ENCODE assay signal across 25 mouse cellular contexts in the genomic region with DNA sequence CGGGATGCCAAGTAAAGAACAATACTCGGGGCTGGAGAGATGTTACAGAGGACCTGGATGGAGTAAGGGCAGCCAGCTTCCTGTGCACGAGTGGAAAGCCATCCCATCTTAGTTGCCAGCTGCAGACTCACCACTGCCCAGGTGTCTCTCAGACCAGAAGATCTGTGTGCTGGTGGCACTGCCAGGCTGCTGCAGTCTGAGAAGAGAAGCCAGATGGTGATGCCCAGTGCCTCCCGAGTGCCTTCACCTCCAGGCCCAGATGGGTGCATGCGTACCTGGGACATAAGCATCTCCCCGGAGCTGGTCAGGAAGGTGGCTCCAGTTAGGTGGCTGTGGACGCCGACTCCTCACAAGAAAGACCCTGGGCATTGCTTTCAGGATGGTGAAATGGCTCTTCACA. TPM values are rescaled to one million over a fixed set of nuclear protein-coding genes. Genes with fewer than 3 reads are reported as not detected.
A peak's percentile ranks its signal among the peaks of the same experiment; 100 is the strongest.
DNase-seq lines count a peak whose midpoint lies in the region; ATAC-seq and TF ChIP-seq lines count a peak whose summit lies in the region.
"Had no signal": no experiment of that assay in that cellular context is flagged by ENCODE, and none has a peak within 500 bp of the region (broad histone marks: within the 10 kb centered on the region; RNA-seq: fewer than 3 reads in every experiment).

No protein-coding gene starts in this region.

- H3K36me3 ChIP-seq in forebrain, embryonic 10.5 days (replicated peaks), result peaks cover 39% of the 10 kb centered on the region
- H3K36me3 ChIP-seq in forebrain, embryonic 12.5 days (replicated peaks), result peaks cover 27% of the 10 kb centered on the region
- no peaks in the 10 kb centered on the region for H3K36me3 ChIP-seq in liver, adult 2 months (ENCODE audit: control insufficient read depth, insufficient read depth, low read length)
- peaks cover 28% of the 10 kb centered on the region for H3K36me3 ChIP-seq in liver, embryonic 12.5 days
- H3K36me3 ChIP-seq in CH12.LX (replicated peaks in 1 of 2; ENCODE audit: control insufficient read depth in 1 of 2, insufficient read depth in 1 of 2, low read length in 1 of 2), result peaks cover 21 to 40% of the 10 kb centered on the region in 2 experiments
- H3K36me3 ChIP-seq: forebrain, embryonic 15.5 days had no signal

- TF ChIP-seq CTCF in liver, adult 2 months (IDR thresholded peaks at IDR 0.05; ENCODE audit: low read depth, low read length), result no peak
- TF ChIP-seq CTCF in CH12.LX (conservative IDR thresholded peaks at IDR 0.05 in 1 of 2, IDR thresholded peaks at IDR 0.05 in 1 of 2; ENCODE audit: low read depth in 2 of 2, low read length in 2 of 2), result no peak

- DNase-seq in forebrain, embryonic 10.5 days (ENCODE audit: extremely low spot score, low spot score), result no peak
- no peak for DNase-seq in liver, adult 2 months (ENCODE audit: extremely low read depth, low read depth, low spot score)
- no peak for DNase-seq in CH12.LX (ENCODE audit: extremely low read depth)
- DNase-seq in testis, postnatal 14 days (ENCODE audit: low spot score), result no peak
- DNase-seq: adrenal gland, adult 2 months; adrenal gland, postnatal 25 days; B cell, adult 2 months; cerebellum, adult 11 months; cerebellum, adult 18-20 months; cerebellum, adult 9-10 months; cerebellum, postnatal 10 days; cerebellum, postnatal 25 days; forebrain, postnatal 0 days had no signal

- no peak overlapping the region for H3K27ac ChIP-seq in forebrain, embryonic 10.5 days
- no peak overlapping the region for H3K27ac ChIP-seq in forebrain, embryonic 12.5 days
- H3K27ac ChIP-seq in liver, adult 2 months (replicated peaks; ENCODE audit: insufficient read depth, low read depth, low read length), result peak overlapping the region; percentile 37
- no peak overlapping the region for H3K27ac ChIP-seq in liver, embryonic 12.5 days
- H3K27ac ChIP-seq in CH12.LX (ENCODE audit: insufficient read depth, low read depth), result no peak overlapping the region
- H3K27ac ChIP-seq: embryonic facial prominence, embryonic 10.5 days; embryonic facial prominence, embryonic 12.5 days; forebrain, embryonic 13.5 days; forebrain, embryonic 15.5 days had no signal

- in situ Hi-C loops in CH12.LX (cut with MboI; ENCODE audit: low pct_ligation_motif_present, low pct_unique_long_range_greater_than_20kb, low sequenced_read_pairs), result no loop called here

- TF ChIP-seq POLR2A in liver, adult 2 months (IDR thresholded peaks at IDR 0.05; ENCODE audit: extremely low read depth, insufficient read depth, low read length), result no peak
- TF ChIP-seq POLR2A in CH12.LX (IDR thresholded peaks at IDR 0.05; ENCODE audit: low read depth, low read length), result no peak

- 95% methylated on average over 8 of the region's 8 CpGs for WGBS in forebrain, embryonic 10.5 days
- WGBS in forebrain, embryonic 12.5 days, result 95% methylated on average over 8 of the region's 8 CpGs
- WGBS in liver, adult 2 months, result 83% methylated on average over 8 of the region's 8 CpGs
- 85% methylated on average over 8 of the region's 8 CpGs for WGBS in liver, embryonic 12.5 days (ENCODE audit: insufficient replicate concordance)

- no peak for TF ChIP-seq EP300 in CH12.LX (IDR thresholded peaks at IDR 0.05; ENCODE audit: low read length)

- dilution Hi-C loops in CH12.LX (cut with MboI; ENCODE audit: extremely low pct_ligation_motif_present, extremely low pct_unique_long_range_greater_than_20kb, low sequenced_read_pairs), result no loop called here

- H3K79me2 ChIP-seq in liver, adult 2 months (ENCODE audit: control insufficient read depth, insufficient read depth, low read length), result no peaks in the 10 kb centered on the region
- no peaks in the 10 kb centered on the region for H3K79me2 ChIP-seq in CH12.LX (replicated peaks; ENCODE audit: control insufficient read depth, extremely low read depth, insufficient read depth, poor library complexity, severe bottlenecking)

- no peaks in the 10 kb centered on the region for H3K27me3 ChIP-seq in forebrain, embryonic 10.5 days (ENCODE audit: poor library complexity, severe bottlenecking)
- H3K27me3 ChIP-seq in forebrain, embryonic 12.5 days, result no peaks in the 10 kb centered on the region
- H3K27me3 ChIP-seq in liver, adult 2 months (ENCODE audit: control insufficient read depth, insufficient read depth, low read length), result no peaks in the 10 kb centered on the region
- no peaks in the 10 kb centered on the region for H3K27me3 ChIP-seq in liver, embryonic 12.5 days (replicated peaks)
- no peaks in the 10 kb centered on the region for H3K27me3 ChIP-seq in CH12.LX (replicated peaks)
- H3K27me3 ChIP-seq: embryonic facial prominence, embryonic 12.5 days; forebrain, embryonic 13.5 days; forebrain, embryonic 15.5 days had no signal

- ATAC-seq in forebrain, embryonic 12.5 days (ENCODE audit: low FRiP score), result no peak
- no peak for ATAC-seq in liver, embryonic 12.5 days
- ATAC-seq: CD4-positive, CD25-positive, alpha-beta regulatory T cell, adult 4 months; forebrain, embryonic 13.5 days; forebrain, embryonic 15.5 days; forebrain, postnatal 0 days had no signal

- peaks cover 24% of the 10 kb centered on the region for H3K4me1 ChIP-seq in forebrain, embryonic 10.5 days
- peaks cover 20% of the 10 kb centered on the region for H3K4me1 ChIP-seq in forebrain, embryonic 12.5 days
- H3K4me1 ChIP-seq in liver, adult 2 months (ENCODE audit: control insufficient read depth, insufficient read depth, low read length), result peaks cover 13% of the 10 kb centered on the region
- H3K4me1 ChIP-seq in liver, embryonic 12.5 days, result peaks cover 24% of the 10 kb centered on the region
- peaks cover 12 to 44% of the 10 kb centered on the region in 2 experiments for H3K4me1 ChIP-seq in CH12.LX (ENCODE audit: control insufficient read depth in 1 of 2, insufficient read depth in 2 of 2)

- 0 out of 2 replicates have a peak overlapping the region, but pooled peaks have one; percentile 3 for H3K4me3 ChIP-seq in forebrain, embryonic 10.5 days
- no peak overlapping the region for H3K4me3 ChIP-seq in forebrain, embryonic 12.5 days (replicated peaks)
- no peak overlapping the region for H3K4me3 ChIP-seq in liver, adult 2 months (ENCODE audit: insufficient read depth, low read depth, low read length)
- H3K4me3 ChIP-seq in liver, embryonic 12.5 days, result no peak overlapping the region
- H3K4me3 ChIP-seq in CH12.LX (replicated peaks in 1 of 3; ENCODE audit: low read depth in 2 of 3, low read length in 2 of 3, poor library complexity in 1 of 3), result peak overlapping the region in 1 of 3 experiments; percentile 2
- H3K4me3 ChIP-seq: embryonic facial prominence, embryonic 10.5 days; embryonic facial prominence, embryonic 12.5 days; forebrain, embryonic 13.5 days; forebrain, embryonic 15.5 days had no signal

- no peaks in the 10 kb centered on the region for H3K9me3 ChIP-seq in forebrain, embryonic 10.5 days
- H3K9me3 ChIP-seq in forebrain, embryonic 12.5 days, result no peaks in the 10 kb centered on the region
- H3K9me3 ChIP-seq in liver, embryonic 12.5 days (replicated peaks), result no peaks in the 10 kb centered on the region
- H3K9me3 ChIP-seq in CH12.LX (replicated peaks; ENCODE audit: low read length), result no peaks in the 10 kb centered on the region
- H3K9me3 ChIP-seq: embryonic facial prominence, embryonic 10.5 days; embryonic facial prominence, embryonic 12.5 days; forebrain, embryonic 13.5 days; forebrain, embryonic 15.5 days had no signal

- no peak for TF ChIP-seq RAD21 in CH12.LX (IDR thresholded peaks at IDR 0.05; ENCODE audit: low read depth, low read length)

- H3K4me2 ChIP-seq in forebrain, embryonic 12.5 days, result no peak overlapping the region
- no peak overlapping the region for H3K4me2 ChIP-seq in liver, embryonic 12.5 days
- H3K4me2 ChIP-seq in CH12.LX (ENCODE audit: insufficient read depth, low read depth, poor library complexity, severe bottlenecking), result no peak overlapping the region
- H3K4me2 ChIP-seq: embryonic facial prominence, embryonic 12.5 days; forebrain, embryonic 13.5 days; forebrain, embryonic 15.5 days had no signal

- no peak overlapping the region for H3K9ac ChIP-seq in forebrain, embryonic 12.5 days
- H3K9ac ChIP-seq in liver, adult 2 months (ENCODE audit: low read depth, low read length), result no peak overlapping the region
- H3K9ac ChIP-seq in liver, embryonic 12.5 days, result no peak overlapping the region
- no peak overlapping the region for H3K9ac ChIP-seq in CH12.LX (ENCODE audit: insufficient read depth, low read depth)
- H3K9ac ChIP-seq: embryonic facial prominence, embryonic 12.5 days; forebrain, embryonic 13.5 days; forebrain, embryonic 15.5 days; forebrain, postnatal 0 days had no signal

RNA-seq across cellular contexts. Expression of a gene that starts 0.4 kb away (rescaled TPM):
- polyA plus RNA-seq in forebrain, embryonic 10.5 days (2016; fragmentation: Nextera tagmentation; extraction: Ambion mirVana), result not detected in 2 replicates
- polyA plus RNA-seq in forebrain, embryonic 12.5 days (2016; fragmentation: Nextera tagmentation; extraction: Ambion mirVana), result 0.28 TPM in 1 of 2 replicates, not detected in the other
- not detected in 2 replicates for total RNA-seq in liver, adult 2 months (2014; rRNA removed)
- 0.94 and 1.0 TPM in 2 replicates for polyA plus RNA-seq in liver, adult 2 months (2012; rRNA removed)
- polyA plus RNA-seq in liver, embryonic 12.5 days (2016; fragmentation: Nextera tagmentation; extraction: Ambion mirVana), result not detected in 2 replicates
- 0.42 and 0.84 TPM in 2 replicates for total RNA-seq in CH12.LX (2012; rRNA removed)
- 1.9 and 2.8 TPM in 2 replicates for total RNA-seq in CH12.LX (2014; rRNA removed)
- polyA plus RNA-seq in CH12.LX (2012; ENCODE audit: insufficient read length, low read depth), result 3.4 and 4.3 TPM in 2 replicates
- total RNA-seq: adrenal gland, adult 2 months; adrenal gland, postnatal 10 days; adrenal gland, postnatal 25 days; adrenal gland, postnatal 4 days; ES-E14; forebrain, postnatal 0 days; MEL had no signal
- polyA plus RNA-seq: adrenal gland, adult 2 months; CD4-positive, CD25-positive, alpha-beta regulatory T cell, adult 4 months; cortical plate, adult 2 months; embryonic facial prominence, embryonic 10.5 days; forebrain, embryonic 13.5 days; forebrain, embryonic 15.5 days; forebrain, postnatal 0 days had no signal

RNA-seq across cellular contexts. Expression of a gene that starts 3.0 kb away (rescaled TPM):
- polyA plus RNA-seq in forebrain, embryonic 10.5 days (2016; fragmentation: Nextera tagmentation; extraction: Ambion mirVana), result 248 and 257 TPM in 2 replicates
- 245 and 256 TPM in 2 replicates for polyA plus RNA-seq in forebrain, embryonic 12.5 days (2016; fragmentation: Nextera tagmentation; extraction: Ambion mirVana)
- total RNA-seq in liver, adult 2 months (2014; rRNA removed), result 32.3 and 32.5 TPM in 2 replicates
- 21.5 and 22.1 TPM in 2 replicates for polyA plus RNA-seq in liver, adult 2 months (2012; rRNA removed)
- polyA plus RNA-seq in liver, embryonic 12.5 days (2016; fragmentation: Nextera tagmentation; extraction: Ambion mirVana), result 75.0 and 77.3 TPM in 2 replicates
- total RNA-seq in CH12.LX (2012; rRNA removed) (89.6 and 109 TPM in 2 replicates), CH12.LX (2014; rRNA removed) (54.9 and 57.7 TPM in 2 replicates)
- 79.9 and 86.3 TPM in 2 replicates for polyA plus RNA-seq in CH12.LX (2012; ENCODE audit: insufficient read length, low read depth)

RNA-seq across cellular contexts. Expression of a gene that starts 3.3 kb away (rescaled TPM):
- 163 and 169 TPM in 2 replicates for polyA plus RNA-seq in forebrain, embryonic 10.5 days (2016; fragmentation: Nextera tagmentation; extraction: Ambion mirVana)
- 164 TPM in 2 replicates for polyA plus RNA-seq in forebrain, embryonic 12.5 days (2016; fragmentation: Nextera tagmentation; extraction: Ambion mirVana)
- total RNA-seq in liver, adult 2 months (2014; rRNA removed), result 57.1 and 68.6 TPM in 2 replicates
- polyA plus RNA-seq in liver, adult 2 months (2012; rRNA removed), result 99.9 and 109 TPM in 2 replicates
- 73.4 and 79.5 TPM in 2 replicates for polyA plus RNA-seq in liver, embryonic 12.5 days (2016; fragmentation: Nextera tagmentation; extraction: Ambion mirVana)
- 83.6 and 101 TPM in 2 replicates for total RNA-seq in CH12.LX (2012; rRNA removed)
- total RNA-seq in CH12.LX (2014; rRNA removed), result 55.0 and 62.9 TPM in 2 replicates
- polyA plus RNA-seq in CH12.LX (2012; ENCODE audit: insufficient read length, low read depth), result 74.2 and 75.4 TPM in 2 replicates

RNA-seq across cellular contexts. Expression of a gene that starts 36.5 kb away (rescaled TPM):
- polyA plus RNA-seq in forebrain, embryonic 10.5 days (2016; fragmentation: Nextera tagmentation; extraction: Ambion mirVana), result 45.9 and 51.2 TPM in 2 replicates
- polyA plus RNA-seq in forebrain, embryonic 12.5 days (2016; fragmentation: Nextera tagmentation; extraction: Ambion mirVana), result 44.5 and 51.3 TPM in 2 replicates
- 65.5 and 73.6 TPM in 2 replicates for total RNA-seq in liver, adult 2 months (2014; rRNA removed)
- 235 and 253 TPM in 2 replicates for polyA plus RNA-seq in liver, adult 2 months (2012; rRNA removed)
- 42.6 and 49.2 TPM in 2 replicates for polyA plus RNA-seq in liver, embryonic 12.5 days (2016; fragmentation: Nextera tagmentation; extraction: Ambion mirVana)
- total RNA-seq in CH12.LX (2012; rRNA removed) (85.8 and 101 TPM in 2 replicates), CH12.LX (2014; rRNA removed) (207 and 219 TPM in 2 replicates)
- 218 and 233 TPM in 2 replicates for polyA plus RNA-seq in CH12.LX (2012; ENCODE audit: insufficient read length, low read depth)

RNA-seq across cellular contexts. Expression of a gene that starts 44.8 kb away (rescaled TPM):
- polyA plus RNA-seq in forebrain, embryonic 10.5 days (2016; fragmentation: Nextera tagmentation; extraction: Ambion mirVana), result 0.38 and 0.48 TPM in 2 replicates
- 0.51 and 0.68 TPM in 2 replicates for polyA plus RNA-seq in forebrain, embryonic 12.5 days (2016; fragmentation: Nextera tagmentation; extraction: Ambion mirVana)
- not detected in 2 replicates for total RNA-seq in liver, adult 2 months (2014; rRNA removed)
- polyA plus RNA-seq in liver, adult 2 months (2012; rRNA removed), result not detected in 2 replicates
- 0.28 TPM in 1 of 2 replicates, not detected in the other for polyA plus RNA-seq in liver, embryonic 12.5 days (2016; fragmentation: Nextera tagmentation; extraction: Ambion mirVana)
- total RNA-seq in CH12.LX (2012; rRNA removed) (0.38 and 0.63 TPM in 2 replicates), CH12.LX (2014; rRNA removed) (not detected in 2 replicates)
- polyA plus RNA-seq in CH12.LX (2012; ENCODE audit: insufficient read length, low read depth), result 0.23 TPM in 1 of 2 replicates, not detected in the other
- total RNA-seq: adrenal gland, adult 2 months had no signal
